Mouse (Mus musculus): ENCODE results near the gene Gm17581. TPM values are rescaled to one million over a fixed set of nuclear protein-coding genes. Genes with fewer than 3 reads are reported as not detected.

Gm17581 gene
- not detected for total RNA-seq (2023)

DNA sequence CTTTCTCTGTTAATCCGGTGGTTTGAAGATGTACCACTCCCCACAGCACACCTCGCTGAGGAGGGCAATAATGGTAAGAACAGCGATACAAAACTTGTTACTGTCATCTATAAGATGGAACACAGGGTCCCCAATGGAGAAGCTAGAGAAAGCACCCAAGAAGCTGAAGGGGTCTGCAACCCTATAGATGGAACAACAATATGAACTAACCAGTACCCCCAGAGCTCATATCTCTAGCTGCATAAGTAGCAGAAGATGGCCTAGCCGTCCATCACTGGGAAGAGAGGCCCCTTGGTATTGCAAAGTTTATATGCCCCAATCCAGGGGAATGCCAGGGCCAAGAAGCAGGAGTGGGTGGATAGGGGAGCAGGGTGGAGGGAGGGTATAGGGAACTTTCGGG lies at the start of gene Gm17581:
Gene Gm17581, minus strand, starts transcription at position 101 of the 400 bp plus-strand sequence.

DNA sequence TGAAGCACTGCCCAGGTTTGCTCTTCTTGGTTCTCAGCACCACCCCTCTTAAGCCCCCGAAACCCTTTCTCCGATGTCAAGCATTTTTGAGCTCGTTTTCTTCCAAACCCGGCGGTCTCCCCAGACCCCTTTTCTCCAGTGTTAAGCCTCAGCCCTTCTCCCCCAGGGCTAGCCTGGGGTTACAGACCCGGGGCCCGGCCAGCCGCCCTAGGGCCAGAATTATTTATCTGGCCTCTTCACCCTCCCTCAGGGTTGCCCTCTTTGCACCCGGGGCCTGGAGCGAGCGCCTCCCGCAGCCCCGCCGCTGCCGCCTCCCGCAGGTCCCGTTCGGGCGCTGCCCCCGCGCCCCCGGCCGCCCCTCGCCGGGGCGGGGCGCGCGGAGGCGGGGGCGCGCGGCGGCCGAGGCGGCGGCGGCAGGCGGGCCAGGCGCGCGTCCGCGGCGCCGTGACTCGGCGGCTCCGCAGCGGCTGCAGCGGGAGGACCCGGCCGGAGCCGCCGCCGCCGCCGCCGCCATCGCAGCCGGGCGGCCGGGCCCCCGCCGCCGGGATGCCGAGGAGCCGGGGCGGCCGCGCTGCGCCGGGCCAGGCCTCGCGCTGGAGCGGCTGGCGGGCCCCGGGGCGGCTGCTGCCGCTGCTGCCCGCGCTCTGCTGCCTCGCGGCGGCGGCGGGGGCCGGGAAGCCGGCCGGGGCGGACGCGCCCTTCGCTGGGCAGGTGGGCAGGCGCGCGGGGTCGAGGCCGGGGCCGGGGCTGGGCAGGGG lies 39.4 kb upstream of the Gm17581 start, which contains the start of gene Mmp24:
Gene Mmp24, plus strand, starts transcription at position 416 of the 758 bp plus-strand sequence.

DNA sequence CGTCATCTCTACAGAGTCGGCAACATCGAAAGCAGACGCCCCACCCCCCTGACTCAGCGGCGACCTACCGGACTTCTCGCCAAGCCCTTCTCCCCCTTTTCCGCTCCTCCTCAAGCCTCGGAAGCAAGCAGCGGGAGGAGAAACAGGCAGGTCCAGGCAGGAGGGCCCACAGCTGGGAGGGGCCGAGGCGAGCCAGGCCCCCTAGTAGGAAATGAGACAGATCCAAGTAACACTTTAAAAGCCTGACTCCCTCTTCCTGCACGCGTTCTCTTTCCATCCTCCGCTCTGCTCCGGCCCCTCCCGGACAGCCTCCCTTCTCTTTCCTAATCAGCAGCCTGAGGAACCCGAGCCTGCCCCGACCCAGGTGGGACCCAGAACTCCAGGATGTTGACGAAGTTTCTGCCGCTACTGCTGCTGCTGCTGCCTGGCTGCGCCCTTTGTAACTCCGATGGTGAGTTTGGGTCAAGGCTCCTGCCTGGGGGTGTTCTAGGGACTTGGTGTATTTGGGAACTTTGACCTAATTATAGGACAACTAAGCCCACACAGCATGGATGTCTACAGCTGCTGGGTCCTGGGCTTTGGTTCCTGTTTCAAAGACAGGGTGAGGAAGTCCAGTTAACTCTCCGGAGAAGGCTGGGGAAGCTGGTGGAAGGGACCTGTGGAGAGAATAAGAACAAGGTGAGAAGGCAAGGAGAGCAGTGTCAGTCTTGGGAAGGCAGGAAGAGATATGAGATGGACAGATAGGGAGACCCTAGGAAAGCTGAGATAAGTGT lies 15.5 kb upstream of the Gm17581 start, which contains the start of gene Procr:
Gene Procr, plus strand, starts transcription at position 104 of the 773 bp plus-strand sequence.

DNA sequence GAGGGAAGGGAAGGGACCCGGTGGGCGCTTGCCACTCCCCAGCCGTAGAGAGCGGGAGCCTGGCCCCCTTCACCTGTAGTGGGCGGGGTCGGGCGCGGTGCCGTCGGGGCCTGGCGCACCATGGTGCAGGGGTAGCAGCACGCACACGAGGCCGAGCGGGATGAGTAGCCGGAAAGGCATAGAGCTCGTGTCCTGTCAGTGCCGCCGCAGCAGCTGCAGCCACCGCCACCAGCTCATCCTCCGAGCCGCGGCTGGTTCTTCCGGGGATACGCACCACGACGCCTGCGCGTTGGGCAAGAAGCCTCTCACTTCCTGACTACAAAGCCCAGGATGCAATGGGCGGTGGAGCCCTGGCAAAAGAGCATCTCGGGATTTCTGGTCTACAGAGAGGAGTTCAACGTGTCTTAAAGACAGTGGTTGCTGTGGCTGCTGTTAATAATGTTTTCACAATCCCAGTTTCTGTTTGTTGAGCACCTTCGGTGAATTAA lies 6.5 kb downstream of the Gm17581 start, which contains the start of gene Edem2:
Gene Edem2, minus strand, starts transcription at position 318 of the 488 bp plus-strand sequence.

DNA sequence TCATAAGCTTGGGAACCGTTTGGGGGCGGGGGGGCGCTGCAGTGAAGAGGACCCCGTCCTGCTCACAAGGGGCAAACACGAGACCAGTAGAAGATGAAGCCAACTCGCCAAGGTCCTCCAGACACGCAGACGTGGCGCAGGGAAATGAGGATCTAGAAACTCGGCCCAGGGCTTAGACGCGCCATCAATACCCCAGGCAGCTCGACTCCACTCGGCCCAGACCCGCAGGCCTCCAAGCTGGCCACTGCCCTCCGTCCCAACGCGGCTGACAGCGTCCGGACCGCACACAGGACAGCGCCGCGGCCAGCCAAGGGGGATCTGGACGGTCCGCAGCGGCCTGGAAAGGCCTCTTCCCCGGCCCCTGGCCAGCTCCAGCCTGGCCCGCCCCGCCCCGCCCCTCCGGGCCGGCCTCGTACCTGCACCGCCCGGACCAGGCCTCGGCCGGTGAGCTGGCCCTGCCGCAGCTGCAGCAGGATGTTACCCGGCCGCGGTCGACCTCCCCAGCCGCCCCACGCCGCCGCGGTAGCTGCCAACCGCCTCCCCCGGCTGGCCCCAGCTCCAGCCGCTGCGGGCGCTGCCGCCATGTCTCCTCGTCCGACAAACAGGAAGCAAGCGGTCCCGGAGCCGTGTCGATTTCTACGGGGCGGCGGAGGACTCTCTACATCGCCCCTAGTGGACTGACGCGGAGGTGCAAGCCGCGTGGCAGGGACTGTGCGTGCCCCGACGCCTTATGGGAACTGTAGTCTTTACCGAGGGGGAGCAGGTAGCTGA lies 43.8 kb downstream of the Gm17581 start, which contains the start of gene Trpc4ap:
Gene Trpc4ap, minus strand, starts transcription at position 662 of the 771 bp plus-strand sequence.

Other genes with a start within 250 kb of the Gm17581 start
- 1 to 10 TPM; 2.9 to 4.3 TPM for gene Acss2, start 217.9 kb downstream of the Gm17581 start, total RNA-seq (2023)
- gene Ggt7, start 217.6 kb downstream of the Gm17581 start, total RNA-seq (2023): under 1 TPM in 1 of 2 experiments, not detected in 1; 0.67 TPM
- gene Gss, start 143.1 kb downstream of the Gm17581 start, total RNA-seq (2023): 10 to 100 TPM; 12.4 to 13.5 TPM
- gene Myh7b, start 124.7 kb downstream of the Gm17581 start, total RNA-seq (2023): not detected
- 100 to 1,000 TPM; 175 to 198 TPM for gene Trpc4ap, start 43.5 kb downstream of the Gm17581 start, total RNA-seq (2023)
- 10 to 100 TPM; 37.2 to 39.6 TPM for gene Edem2, start 6.4 kb downstream of the Gm17581 start, total RNA-seq (2023)
- gene Procr, start 15.3 kb upstream of the Gm17581 start, total RNA-seq (2023): not detected
- gene Mmp24, start 39.5 kb upstream of the Gm17581 start, total RNA-seq (2023): not detected
- gene BC029722, start 83.6 kb upstream of the Gm17581 start, total RNA-seq (2023): 10 to 100 TPM; 25.9 to 27.2 TPM
- 100 to 1,000 TPM in 1 of 2 experiments, 10 to 100 TPM in 1; 84.4 to 126 TPM for gene Eif6, start 91.1 kb upstream of the Gm17581 start, total RNA-seq (2023)
- not detected for gene Fam83c, start 99.0 kb upstream of the Gm17581 start, total RNA-seq (2023)
- 10 to 100 TPM; 35.4 to 40.9 TPM for gene Uqcc1, start 194.4 kb upstream of the Gm17581 start, total RNA-seq (2023)
- gene Gm15557, start 204.9 kb upstream of the Gm17581 start, total RNA-seq (2023): not detected
- not detected for gene Gdf5, start 209.5 kb upstream of the Gm17581 start, total RNA-seq (2023)
- 10 to 100 TPM; 65.6 to 75.0 TPM for gene Cep250, start 220.6 kb upstream of the Gm17581 start, total RNA-seq (2023)